Mouse (Mus musculus) liver, embryonic 15.5 days (tissue): ENCODE measurements around the gene Ncln. TPM values are rescaled to one million over a fixed set of nuclear protein-coding genes. Genes with fewer than 3 reads are reported as not detected.

Experiments used
- ATAC-seq: fragments of 200-750 bp; cut with Nextera tagmentation; 2 replicates; pipeline ENCODE4 v1.8.0; 2017; ENCODE audit warnings: moderate number of reproducible peaks, mild to moderate bottlenecking, moderate library complexity; ENCODE audit not compliant: insufficient read depth
- H3K27ac ChIP-seq: fragments of 300-500 bp; sonication (generic); replicated peaks from 2 replicates; pipeline ENCODE4 v1.5.1; 2015; ENCODE audit warnings: mild to moderate bottlenecking, inconsistent platforms
- H3K27me3 ChIP-seq: fragments of 300-500 bp; sonication (generic); 2 replicates; pipeline ENCODE4 v1.6.1; 2015; ENCODE audit warnings: mild to moderate bottlenecking, inconsistent platforms
- H3K36me3 ChIP-seq: fragments of 300-500 bp; sonication (generic); replicated peaks from 2 replicates; pipeline ENCODE4 v1.6.1; 2015; ENCODE audit warnings: moderate library complexity, mild to moderate bottlenecking, inconsistent platforms
- H3K4me1 ChIP-seq: fragments of 300-500 bp; sonication (generic); replicated peaks from 2 replicates; pipeline ENCODE4 v1.6.1; 2015; ENCODE audit warnings: inconsistent platforms
- H3K4me2 ChIP-seq: fragments of 300-500 bp; sonication (generic); 2 replicates; pipeline ENCODE4 v1.6.1; 2015; ENCODE audit warnings: moderate library complexity, mild to moderate bottlenecking, inconsistent platforms
- H3K4me3 ChIP-seq: fragments of 300-500 bp; sonication (generic); replicated peaks from 2 replicates; pipeline ENCODE4 v1.5.1; 2015; ENCODE audit warnings: mild to moderate bottlenecking, inconsistent platforms
- H3K9ac ChIP-seq: fragments of 300-500 bp; sonication (generic); 2 replicates; pipeline ENCODE4 v1.6.1; 2015; ENCODE audit warnings: moderate library complexity, mild to moderate bottlenecking, inconsistent platforms
- H3K9me3 ChIP-seq: fragments of 300-500 bp; sonication (generic); replicated peaks from 2 replicates; pipeline ENCODE4 v1.6.1; 2016; ENCODE audit warnings: inconsistent platforms
- WGBS: fragments of 180-500 bp; shearing (Covaris S2); methylation state at CpG from one replicate; pipeline ENCODE4 v1.1.7; 2015; ENCODE audit warnings: mixed read lengths; ENCODE audit not compliant: insufficient replicate concordance; 5-methylcytosine and 5-hydroxymethylcytosine counted together
- polyA plus RNA-seq: library from polyadenylated mRNA; unstranded; fragments of >200 nt; fragmentation: Nextera tagmentation; extraction: Ambion mirVana; gene quantifications from 2 replicates; pipeline ENCODE4 v1.2.1, GENCODE M21; 2015

Gene Ncln
- polyA plus RNA-seq, 1 experiment from 2014 or later, result 43.7 TPM

DNA sequence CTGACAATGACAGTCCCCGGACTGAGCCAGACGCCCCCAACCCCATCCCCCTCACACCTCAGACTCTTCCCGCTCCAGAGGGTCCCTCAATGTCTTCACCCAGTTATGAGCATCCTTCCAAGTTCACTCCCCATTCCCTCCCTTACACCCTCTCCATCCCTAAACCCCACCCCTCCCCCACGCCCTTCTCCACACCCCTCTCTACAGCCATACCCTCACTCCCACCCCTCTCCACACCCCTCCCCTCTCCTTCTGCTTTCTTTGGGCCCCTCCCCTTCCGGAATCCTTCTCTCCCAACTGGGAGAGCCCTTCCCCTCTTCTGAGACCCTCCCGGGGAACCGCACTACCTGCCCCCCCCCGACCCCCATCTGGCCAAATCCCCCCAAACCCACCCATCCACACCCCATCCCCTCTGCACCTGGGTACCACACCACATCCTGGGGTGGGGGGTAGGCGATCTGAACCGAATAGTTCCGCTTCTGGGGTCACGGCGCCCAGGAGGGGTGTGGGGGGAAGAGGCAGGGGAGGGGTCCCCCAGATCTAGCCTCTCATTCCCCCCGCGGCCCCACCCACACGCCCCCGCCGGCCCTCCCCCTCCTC is 23.7 kb downstream of the Ncln start:
- Histone ChIP-seq H3K4me3 (no peak overlapping the region), H3K36me3 (no peaks in the 10 kb centered on the region), H3K9ac (no peak overlapping the region), H3K9me3 (no peaks in the 10 kb centered on the region), H3K27ac (no peak overlapping the region), H3K4me1 (peaks cover 4% of the 10 kb centered on the region), H3K4me2 (no peak overlapping the region), H3K27me3 (peaks cover 100% of the 10 kb centered on the region)
- 4% methylated on average over 17 of the region's 18 CpGs for whole genome bisulfite sequencing
- no peak for ATAC-seq

DNA sequence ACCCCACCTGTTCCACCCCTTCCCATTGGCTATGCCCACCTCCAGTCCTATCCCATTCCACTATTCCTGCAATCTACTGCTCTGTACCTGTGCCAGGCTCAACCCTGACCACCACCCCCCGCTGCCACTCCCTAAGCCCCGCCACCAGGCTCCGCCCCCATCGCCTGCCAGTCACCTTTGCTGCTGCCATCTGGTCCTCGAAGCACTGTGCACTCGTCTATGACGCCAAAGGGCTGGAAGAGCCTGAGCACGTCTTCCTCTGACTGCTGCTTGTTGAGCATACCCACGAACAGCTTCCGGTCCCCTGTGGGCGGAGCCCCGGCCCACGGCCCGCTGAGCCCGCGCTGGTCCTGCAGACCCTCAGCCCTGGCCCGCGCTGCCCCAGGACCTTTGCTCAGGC is 25.7 kb downstream of the Ncln start:
- Histone ChIP-seq H3K27ac (no peak overlapping the region), H3K9me3 (no peaks in the 10 kb centered on the region), H3K4me2 (no peak overlapping the region), H3K4me3 (no peak overlapping the region), H3K27me3 (peaks cover 100% of the 10 kb centered on the region), H3K36me3 (no peaks in the 10 kb centered on the region), H3K4me1 (0 out of 2 replicates have a peak, but pooled peaks cover 2% of the 10 kb centered on the region), H3K9ac (no peak overlapping the region)
- no peak for ATAC-seq
- 27% methylated on average over 18 of the region's 18 CpGs for WGBS

DNA sequence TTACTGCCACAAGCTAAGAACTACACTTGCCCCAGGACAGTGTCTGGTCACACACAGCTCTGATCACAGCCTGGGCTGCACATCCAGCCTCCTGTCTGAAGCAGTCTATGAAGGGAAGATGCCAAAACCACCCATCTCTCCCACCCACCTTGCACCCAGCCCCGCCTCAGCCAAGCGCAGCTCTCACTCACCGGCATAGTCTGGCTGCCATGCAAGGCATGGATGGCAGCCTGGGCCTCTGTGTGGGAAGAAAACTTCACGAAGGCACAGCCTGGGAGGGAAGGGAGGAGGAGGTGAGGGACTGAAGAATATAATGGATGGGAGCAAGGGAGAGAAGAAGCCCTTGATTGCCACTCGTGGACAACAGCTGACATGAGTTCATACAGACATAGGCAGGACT is 26.9 kb downstream of the Ncln start:
- WGBS, result 68% methylated on average over 5 of the region's 5 CpGs
- H3K4me1 ChIP-seq, result peaks cover 13% of the 10 kb centered on the region
- no peak overlapping the region for H3K9ac ChIP-seq
- H3K27me3 ChIP-seq, result peaks cover 100% of the 10 kb centered on the region
- H3K9me3 ChIP-seq, result no peaks in the 10 kb centered on the region
- no peaks in the 10 kb centered on the region for H3K36me3 ChIP-seq
- H3K4me2 ChIP-seq, result no peak overlapping the region
- H3K4me3 ChIP-seq, result no peak overlapping the region
- no peak overlapping the region for H3K27ac ChIP-seq
- no peak for ATAC-seq

GRCm38 (mm10) chr10:81467670-81468235 is 28.4 kb downstream of the Ncln start:
- H3K9ac ChIP-seq, result no peak overlapping the region
- H3K4me2 ChIP-seq, result no peak overlapping the region
- ATAC-seq, result no peak
- H3K27ac ChIP-seq, result no peak overlapping the region
- no peak overlapping the region for H3K4me3 ChIP-seq
- peaks cover 100% of the 10 kb centered on the region for H3K27me3 ChIP-seq
- WGBS, result 68% methylated on average over 16 of the region's 16 CpGs
- no peaks in the 10 kb centered on the region for H3K9me3 ChIP-seq
- H3K36me3 ChIP-seq, result no peaks in the 10 kb centered on the region
- peaks cover 18% of the 10 kb centered on the region for H3K4me1 ChIP-seq

DNA sequence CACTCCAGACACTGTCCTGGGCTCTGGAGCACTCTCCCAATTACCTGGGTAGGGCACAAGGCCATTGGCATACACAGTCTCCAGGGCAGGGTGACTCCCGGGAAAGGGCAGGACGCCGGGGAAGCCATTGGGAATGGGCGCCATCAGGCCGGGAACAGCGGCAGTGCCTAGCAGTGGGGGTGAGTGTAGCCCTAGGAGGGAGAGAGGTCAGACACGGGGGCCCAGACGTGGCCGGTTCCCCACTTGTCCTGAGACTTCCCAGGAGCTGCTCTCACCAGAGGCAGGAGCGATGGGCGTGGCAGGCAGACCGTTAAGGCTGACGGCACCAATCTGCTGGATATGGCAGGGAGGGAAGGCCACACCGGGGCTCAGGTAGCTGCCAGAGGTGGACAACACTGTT is 29.3 kb downstream of the Ncln start:
- Histone ChIP-seq H3K9ac (no peak overlapping the region), H3K27me3 (peaks cover 100% of the 10 kb centered on the region), H3K4me3 (no peak overlapping the region), H3K4me1 (peaks cover 24% of the 10 kb centered on the region), H3K4me2 (no peak overlapping the region), H3K27ac (no peak overlapping the region), H3K36me3 (no peaks in the 10 kb centered on the region), H3K9me3 (no peaks in the 10 kb centered on the region)
- ATAC-seq, result no peak
- 57% methylated on average over 14 of the region's 14 CpGs for WGBS

DNA sequence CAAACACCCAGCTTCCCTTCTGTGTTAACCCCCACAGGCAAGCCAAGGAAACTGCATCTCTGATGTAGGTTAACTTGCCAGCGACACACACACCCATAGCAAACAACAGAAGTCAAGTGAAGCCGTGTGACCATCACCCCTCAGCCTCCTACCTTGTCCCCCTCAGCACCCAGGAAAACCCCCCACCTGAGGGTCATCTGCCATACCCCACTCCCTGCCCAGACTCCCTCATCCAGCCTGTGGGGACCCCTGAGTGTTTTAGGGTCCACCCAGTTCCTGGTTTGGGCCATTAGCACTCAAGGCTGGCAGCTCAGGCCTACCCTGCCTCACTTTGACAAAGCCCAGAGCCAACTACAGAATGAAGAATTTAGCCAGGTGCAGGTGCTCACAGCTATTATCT is 30.1 kb downstream of the Ncln start:
- Histone ChIP-seq H3K4me3 (no peak overlapping the region), H3K36me3 (no peaks in the 10 kb centered on the region), H3K27me3 (peaks cover 100% of the 10 kb centered on the region), H3K4me2 (no peak overlapping the region), H3K9ac (no peak overlapping the region), H3K27ac (no peak overlapping the region), H3K4me1 (peaks cover 28% of the 10 kb centered on the region), H3K9me3 (no peaks in the 10 kb centered on the region)
- WGBS, result 64% methylated on average over 2 of the region's 2 CpGs
- no peak for ATAC-seq

DNA sequence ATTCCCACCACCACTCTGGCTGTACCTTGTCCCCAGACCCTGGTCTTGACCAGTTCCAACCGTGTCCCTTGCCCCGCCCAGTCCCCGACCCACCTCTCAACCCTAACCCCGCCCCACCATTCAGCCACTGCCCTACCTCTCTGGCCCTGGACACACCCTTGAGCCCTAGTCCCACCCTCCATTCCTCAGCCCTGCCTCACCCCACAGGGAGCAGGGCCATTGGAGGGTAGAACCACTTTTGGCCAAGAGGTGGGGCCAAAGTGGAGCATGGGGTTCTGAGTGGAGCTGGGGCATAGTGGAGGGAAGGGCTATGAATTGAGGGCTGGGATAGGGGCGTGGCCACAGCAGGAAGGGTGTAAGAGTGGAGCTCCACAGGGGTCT is 30.9 kb downstream of the Ncln start:
- no peak overlapping the region for H3K9ac ChIP-seq
- H3K9me3 ChIP-seq, result no peaks in the 10 kb centered on the region
- ATAC-seq, result peak; percentile 29; the same call in 1 of the 2 replicates
- peaks cover 100% of the 10 kb centered on the region for H3K27me3 ChIP-seq
- peak overlapping the region; percentile 59; the same call in 1 of the 2 replicates for H3K4me2 ChIP-seq
- no peaks in the 10 kb centered on the region for H3K36me3 ChIP-seq
- peaks cover 28% of the 10 kb centered on the region for H3K4me1 ChIP-seq
- no peak overlapping the region for H3K4me3 ChIP-seq
- 18% methylated on average over 5 of the region's 5 CpGs for WGBS
- no peak overlapping the region for H3K27ac ChIP-seq

DNA sequence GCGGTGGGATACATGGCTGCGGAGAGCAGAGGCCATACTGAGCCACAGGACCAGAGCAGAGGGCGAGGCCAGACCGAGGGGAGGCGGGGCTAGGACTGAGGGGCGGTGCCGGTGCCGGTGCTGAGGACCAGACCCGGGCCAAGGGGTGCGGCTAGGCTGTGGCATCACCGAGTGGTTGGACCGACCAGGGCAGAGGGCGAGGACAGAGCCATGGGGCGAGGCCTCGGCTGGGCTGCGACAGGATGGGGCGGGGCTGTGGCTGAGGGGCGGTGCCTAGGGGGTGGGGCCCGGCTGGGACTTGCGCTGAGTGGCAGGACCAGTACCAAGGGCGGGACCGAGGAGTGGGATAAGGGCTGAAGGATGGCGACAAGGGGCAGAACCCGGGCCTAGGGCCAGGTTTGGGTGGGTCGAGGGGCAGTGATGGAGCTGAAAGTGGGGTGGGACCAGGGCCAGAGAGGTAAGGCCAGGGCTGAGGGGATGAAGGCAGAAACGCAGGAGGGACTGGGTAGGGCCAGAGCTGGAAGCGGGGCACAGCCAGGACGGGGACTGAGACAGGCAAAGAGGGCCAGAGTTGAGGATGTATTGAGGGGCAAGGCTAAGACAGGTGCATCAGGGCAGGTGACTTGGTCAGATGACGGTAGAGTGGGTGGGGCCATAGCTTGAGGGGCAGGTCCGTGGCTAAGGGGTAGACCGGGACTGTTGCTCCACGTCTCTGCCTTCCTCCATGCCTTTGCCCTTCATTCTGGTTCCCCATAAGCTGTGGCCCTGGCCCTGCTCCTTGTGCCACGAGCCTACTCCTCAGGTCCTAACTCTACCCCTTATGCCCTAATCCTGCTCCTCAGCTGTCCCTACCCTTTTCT is 31.6 kb downstream of the Ncln start:
- Histone ChIP-seq H3K9ac (no peak overlapping the region), H3K9me3 (no peaks in the 10 kb centered on the region), H3K4me1 (peaks cover 28% of the 10 kb centered on the region), H3K4me3 (peak overlapping the region; percentile 29), H3K27ac (no peak overlapping the region), H3K4me2 (peak overlapping the region; percentile 59), H3K36me3 (no peaks in the 10 kb centered on the region), H3K27me3 (peaks cover 100% of the 10 kb centered on the region)
- ATAC-seq, result peak; percentile 79
- 2% methylated on average over 33 of the region's 33 CpGs for WGBS

DNA sequence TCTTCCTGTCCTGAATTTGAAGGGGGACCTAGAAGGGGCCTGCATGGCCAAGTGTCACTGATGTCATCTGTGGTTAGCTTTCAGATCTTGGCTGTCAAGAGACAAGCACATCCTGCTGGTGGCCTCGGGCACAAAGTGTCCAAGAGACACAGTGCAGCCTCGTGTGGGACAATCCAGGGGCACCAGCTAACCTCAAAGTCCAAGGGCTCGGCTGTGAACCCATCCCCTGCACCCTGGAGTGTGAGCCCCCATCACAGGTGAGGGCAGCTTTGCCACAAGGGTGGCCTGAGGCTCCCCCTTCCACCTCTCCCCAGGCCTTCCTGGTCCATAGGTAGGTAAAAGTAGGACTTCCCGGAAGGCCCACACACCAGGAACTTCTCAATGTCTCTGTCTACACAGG is 32.7 kb downstream of the Ncln start:
- H3K27me3 ChIP-seq, result peaks cover 100% of the 10 kb centered on the region
- no peak overlapping the region for H3K4me2 ChIP-seq
- no peaks in the 10 kb centered on the region for H3K36me3 ChIP-seq
- H3K9me3 ChIP-seq, result no peaks in the 10 kb centered on the region
- no peak overlapping the region for H3K4me3 ChIP-seq
- no peak for ATAC-seq
- peaks cover 28% of the 10 kb centered on the region for H3K4me1 ChIP-seq
- H3K27ac ChIP-seq, result no peak overlapping the region
- 32% methylated on average over 4 of the region's 4 CpGs for WGBS
- H3K9ac ChIP-seq, result no peak overlapping the region

DNA sequence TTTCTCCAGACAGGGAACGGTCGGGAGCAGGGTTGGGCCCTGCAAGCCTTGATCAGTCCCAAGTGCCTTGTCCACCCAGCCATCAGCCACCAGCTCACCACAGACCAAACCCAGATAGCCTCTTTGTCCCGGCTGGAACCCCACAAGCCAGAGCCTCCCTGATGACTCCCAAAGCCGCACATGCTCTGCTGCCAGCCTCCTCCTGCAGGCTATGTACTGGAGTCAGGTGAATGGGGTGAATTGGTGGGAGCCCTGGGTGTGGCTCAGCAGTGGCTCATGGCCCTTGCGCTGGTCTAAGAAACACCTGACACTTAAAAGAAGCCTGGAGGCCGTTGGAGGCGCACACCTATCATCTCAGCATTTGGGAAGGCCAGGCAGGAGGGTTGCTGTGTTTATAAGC is 33.3 kb downstream of the Ncln start:
- Histone ChIP-seq H3K4me3 (no peak overlapping the region), H3K36me3 (no peaks in the 10 kb centered on the region), H3K4me1 (peaks cover 28% of the 10 kb centered on the region), H3K9ac (no peak overlapping the region), H3K9me3 (no peaks in the 10 kb centered on the region), H3K27me3 (peaks cover 100% of the 10 kb centered on the region), H3K4me2 (no peak overlapping the region), H3K27ac (no peak overlapping the region)
- WGBS, result 66% methylated on average over 7 of the region's 7 CpGs
- no peak for ATAC-seq

DNA sequence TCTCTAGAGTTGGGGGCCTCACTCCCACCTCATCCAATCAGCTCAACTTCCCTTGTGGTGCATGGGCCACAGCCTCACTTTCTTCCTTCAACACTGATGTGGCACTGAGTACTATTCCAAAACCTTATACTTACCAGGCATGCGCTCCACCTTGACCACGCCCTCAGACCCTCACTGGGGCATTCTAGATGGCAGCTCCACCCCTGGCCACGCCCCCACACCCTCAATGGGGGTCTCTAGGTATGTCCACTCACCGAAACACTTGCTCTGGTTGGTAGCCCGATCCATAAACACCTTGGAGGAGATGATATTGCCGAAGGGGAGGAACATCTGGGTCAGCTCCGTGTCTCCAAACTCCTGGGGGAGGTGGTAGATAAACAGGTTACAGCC is 33.8 kb downstream of the Ncln start:
- Histone ChIP-seq H3K36me3 (no peaks in the 10 kb centered on the region), H3K4me3 (no peak overlapping the region), H3K4me2 (0 out of 2 replicates have a peak overlapping the region, but pooled peaks have one; percentile 18), H3K9ac (no peak overlapping the region), H3K9me3 (no peaks in the 10 kb centered on the region), H3K4me1 (peaks cover 29% of the 10 kb centered on the region), H3K27me3 (peaks cover 100% of the 10 kb centered on the region), H3K27ac (no peak overlapping the region)
- no peak for ATAC-seq
- WGBS, result 33% methylated on average over 7 of the region's 7 CpGs
